Mouse (Mus musculus): ENCODE data around the gene Tnfrsf23. TPM values are rescaled to one million over a fixed set of nuclear protein-coding genes. Genes with fewer than 3 reads are reported as not detected.
A peak's percentile ranks its signal among the peaks of the same experiment; 100 is the strongest.

The Tnfrsf23 gene
- polyA plus RNA-seq, 1 experiment, result 4.8 TPM

GRCm38 (mm10) chr7:143706697-143707438 is 21.2 kb upstream of the Tnfrsf23 start:
- H3K36me3 ChIP-seq (ENCODE audit: control insufficient read depth, insufficient read depth, low read length), result no peaks in the 10 kb centered on the region
- H3K4me1 ChIP-seq (replicated peaks; ENCODE audit: control insufficient read depth, insufficient read depth, low read length), result no peaks in the 10 kb centered on the region
- no peaks in the 10 kb centered on the region for H3K27me3 ChIP-seq (ENCODE audit: control insufficient read depth, insufficient read depth, low read length)
- peak; percentile 88 for DNase-seq
- H3K4me3 ChIP-seq (ENCODE audit: control insufficient read depth, insufficient read depth, low read length), result no peak overlapping the region
- peak; percentile 81; the same call in 1 of the 2 replicates for TF ChIP-seq CTCF (IDR thresholded peaks at IDR 0.05; ENCODE audit: borderline replicate concordance, control insufficient read depth, extremely low read depth, insufficient read depth, low read length, poor library complexity)
- no peak for TF ChIP-seq POLR2A (IDR thresholded peaks at IDR 0.05; ENCODE audit: control insufficient read depth, extremely low read depth, insufficient read depth, low read length, poor library complexity)
- no peak overlapping the region for H3K27ac ChIP-seq (ENCODE audit: control insufficient read depth, insufficient read depth, low read length)
- WGBS, result 55% methylated on average over 7 of the region's 7 CpGs

- Histone ChIP-seq H3K27ac (ENCODE audit: control insufficient read depth, insufficient read depth, low read length) (no peak overlapping the region), H3K4me3 (ENCODE audit: control insufficient read depth, insufficient read depth, low read length) (no peak overlapping the region), H3K4me1 (replicated peaks; ENCODE audit: control insufficient read depth, insufficient read depth, low read length) (no peaks in the 10 kb centered on the region), H3K27me3 (ENCODE audit: control insufficient read depth, insufficient read depth, low read length) (no peaks in the 10 kb centered on the region), H3K36me3 (ENCODE audit: control insufficient read depth, insufficient read depth, low read length) (no peaks in the 10 kb centered on the region)
- TF ChIP-seq CTCF (IDR thresholded peaks at IDR 0.05; ENCODE audit: borderline replicate concordance, control insufficient read depth, extremely low read depth, insufficient read depth, low read length, poor library complexity), result no peak
- TF ChIP-seq POLR2A (IDR thresholded peaks at IDR 0.05; ENCODE audit: control insufficient read depth, extremely low read depth, insufficient read depth, low read length, poor library complexity), result no peak
- 91% methylated on average over 2 of the region's 2 CpGs for WGBS
- peak; percentile 52 for DNase-seq
Observed at GRCm38 (mm10) chr7:143696140-143696539, 10.5 kb upstream of the Tnfrsf23 start.

- 99% methylated on average over 7 of the region's 7 CpGs for WGBS
- H3K27me3 ChIP-seq (ENCODE audit: control insufficient read depth, insufficient read depth, low read length), result no peaks in the 10 kb centered on the region
- no peak overlapping the region for H3K4me3 ChIP-seq (ENCODE audit: control insufficient read depth, insufficient read depth, low read length)
- no peaks in the 10 kb centered on the region for H3K4me1 ChIP-seq (replicated peaks; ENCODE audit: control insufficient read depth, insufficient read depth, low read length)
- TF ChIP-seq POLR2A (IDR thresholded peaks at IDR 0.05; ENCODE audit: control insufficient read depth, extremely low read depth, insufficient read depth, low read length, poor library complexity), result no peak
- no peak for TF ChIP-seq CTCF (IDR thresholded peaks at IDR 0.05; ENCODE audit: borderline replicate concordance, control insufficient read depth, extremely low read depth, insufficient read depth, low read length, poor library complexity)
- no peaks in the 10 kb centered on the region for H3K36me3 ChIP-seq (ENCODE audit: control insufficient read depth, insufficient read depth, low read length)
- DNase-seq, result no peak
- no peak overlapping the region for H3K27ac ChIP-seq (ENCODE audit: control insufficient read depth, insufficient read depth, low read length)
Observed at GRCm38 (mm10) chr7:143694550-143694949, 8.9 kb upstream of the Tnfrsf23 start.

GRCm38 (mm10) chr7:143692746-143693510 is 7.3 kb upstream of the Tnfrsf23 start:
- Histone ChIP-seq H3K27ac (ENCODE audit: control insufficient read depth, insufficient read depth, low read length) (no peak overlapping the region), H3K27me3 (ENCODE audit: control insufficient read depth, insufficient read depth, low read length) (no peaks in the 10 kb centered on the region), H3K4me3 (ENCODE audit: control insufficient read depth, insufficient read depth, low read length) (no peak overlapping the region), H3K36me3 (ENCODE audit: control insufficient read depth, insufficient read depth, low read length) (no peaks in the 10 kb centered on the region), H3K4me1 (replicated peaks; ENCODE audit: control insufficient read depth, insufficient read depth, low read length) (no peaks in the 10 kb centered on the region)
- WGBS, result 97% methylated on average over 12 of the region's 12 CpGs
- TF ChIP-seq CTCF (IDR thresholded peaks at IDR 0.05; ENCODE audit: borderline replicate concordance, control insufficient read depth, extremely low read depth, insufficient read depth, low read length, poor library complexity) (no peak), POLR2A (IDR thresholded peaks at IDR 0.05; ENCODE audit: control insufficient read depth, extremely low read depth, insufficient read depth, low read length, poor library complexity) (no peak)
- DNase-seq, result no peak

- Histone ChIP-seq H3K27me3 (ENCODE audit: control insufficient read depth, insufficient read depth, low read length) (no peaks in the 10 kb centered on the region), H3K4me1 (replicated peaks; ENCODE audit: control insufficient read depth, insufficient read depth, low read length) (no peaks in the 10 kb centered on the region), H3K27ac (ENCODE audit: control insufficient read depth, insufficient read depth, low read length) (no peak overlapping the region), H3K36me3 (ENCODE audit: control insufficient read depth, insufficient read depth, low read length) (no peaks in the 10 kb centered on the region), H3K4me3 (ENCODE audit: control insufficient read depth, insufficient read depth, low read length) (no peak overlapping the region)
- 98% methylated on average over 4 of the region's 4 CpGs for WGBS
- no peak for DNase-seq
- TF ChIP-seq CTCF (IDR thresholded peaks at IDR 0.05; ENCODE audit: borderline replicate concordance, control insufficient read depth, extremely low read depth, insufficient read depth, low read length, poor library complexity) (no peak), POLR2A (IDR thresholded peaks at IDR 0.05; ENCODE audit: control insufficient read depth, extremely low read depth, insufficient read depth, low read length, poor library complexity) (no peak)
Observed at GRCm38 (mm10) chr7:143691909-143692308, 6.2 kb upstream of the Tnfrsf23 start.

GRCm38 (mm10) chr7:143691181-143691580 is 5.5 kb upstream of the Tnfrsf23 start:
- TF ChIP-seq CTCF (IDR thresholded peaks at IDR 0.05; ENCODE audit: borderline replicate concordance, control insufficient read depth, extremely low read depth, insufficient read depth, low read length, poor library complexity), result no peak
- TF ChIP-seq POLR2A (IDR thresholded peaks at IDR 0.05; ENCODE audit: control insufficient read depth, extremely low read depth, insufficient read depth, low read length, poor library complexity), result no peak
- no peak for DNase-seq
- Histone ChIP-seq H3K27ac (ENCODE audit: control insufficient read depth, insufficient read depth, low read length) (no peak overlapping the region), H3K4me3 (ENCODE audit: control insufficient read depth, insufficient read depth, low read length) (no peak overlapping the region), H3K27me3 (ENCODE audit: control insufficient read depth, insufficient read depth, low read length) (no peaks in the 10 kb centered on the region), H3K4me1 (replicated peaks; ENCODE audit: control insufficient read depth, insufficient read depth, low read length) (no peaks in the 10 kb centered on the region), H3K36me3 (ENCODE audit: control insufficient read depth, insufficient read depth, low read length) (no peaks in the 10 kb centered on the region)
- 93% methylated on average over 5 of the region's 5 CpGs for WGBS

Measured in thymus, adult 2 months (tissue).